ENCODE assay signal across 13 mouse cellular contexts in the genomic region with DNA sequence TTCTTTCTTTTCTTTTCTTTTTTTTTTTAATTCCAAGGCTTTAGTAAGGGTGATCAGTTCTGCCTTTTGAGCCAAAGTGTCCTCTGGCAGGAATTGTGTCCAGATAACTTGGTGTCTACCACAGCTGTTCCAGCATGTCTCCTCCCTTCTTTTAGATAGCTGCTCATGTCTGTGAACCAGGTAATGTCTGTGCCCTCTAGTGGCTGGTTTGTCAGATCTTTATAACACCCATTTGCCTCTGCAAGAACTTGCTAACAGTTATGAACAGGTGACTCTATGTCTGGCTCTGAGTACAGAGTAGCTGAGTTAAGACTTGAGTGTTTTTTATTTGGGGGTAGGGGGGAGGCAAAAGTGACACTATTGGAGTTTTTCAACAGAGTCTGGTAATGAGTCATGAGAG.
DNase-seq lines count a peak whose midpoint lies in the region; ATAC-seq and TF ChIP-seq lines count a peak whose summit lies in the region.
"Had no signal": no experiment of that assay in that cellular context is flagged by ENCODE, and none has a peak within 500 bp of the region (broad histone marks: within the 10 kb centered on the region; RNA-seq: fewer than 3 reads in every experiment).

No protein-coding gene starts in this region.

- TF ChIP-seq CTCF in kidney, postnatal 0 days (IDR thresholded peaks at IDR 0.05; ENCODE audit: low read depth) = peak; percentile 50
- TF ChIP-seq CTCF in midbrain, postnatal 0 days (IDR thresholded peaks at IDR 0.05) = peak; percentile 48

- DNase-seq in embryonic facial prominence, embryonic 11.5 days (ENCODE audit: low spot score) = peak; percentile 18
- no peak for DNase-seq in embryonic facial prominence, embryonic 10.5 days (ENCODE audit: low spot score)
- DNase-seq in kidney, postnatal 0 days (ENCODE audit: low spot score) = peak; percentile 9
- DNase-seq in kidney, postnatal 25 days = no peak
- no peak for DNase-seq in midbrain, postnatal 0 days (ENCODE audit: low spot score)
- DNase-seq in telencephalon, adult 2 months (ENCODE audit: low read depth, low spot score) = peak; percentile 2
- DNase-seq in thymus, postnatal 10 days (ENCODE audit: low spot score in 2 of 2) = no peak
- DNase-seq: cerebellum, adult 9-11 months; gastrocnemius, postnatal 10 days had no signal

- no peak for ATAC-seq in embryonic facial prominence, embryonic 11.5 days (replicated peaks; ENCODE audit: insufficient number of reproducible peaks, low FRiP score, low TSS enrichment, low read depth)
- no peak for ATAC-seq in kidney, postnatal 0 days (replicated peaks; ENCODE audit: low FRiP score, low read depth)
- ATAC-seq in midbrain, postnatal 0 days (ENCODE audit: low FRiP score) = no peak
- no peak for ATAC-seq in midbrain, embryonic 13.5 days
- ATAC-seq: intestine, embryonic 15.5 days had no signal

- H3K9ac ChIP-seq in embryonic facial prominence, embryonic 11.5 days (replicated peaks; ENCODE audit: low read length) = no peak overlapping the region
- H3K9ac ChIP-seq in kidney, postnatal 0 days (ENCODE audit: low read depth, low read length) = no peak overlapping the region
- no peak overlapping the region for H3K9ac ChIP-seq in midbrain, postnatal 0 days (replicated peaks; ENCODE audit: low read length, poor library complexity, severe bottlenecking)
- H3K9ac ChIP-seq in midbrain, embryonic 13.5 days (replicated peaks) = no peak overlapping the region
- H3K9ac ChIP-seq: embryonic facial prominence, embryonic 15.5 days; forebrain, embryonic 12.5 days; intestine, embryonic 15.5 days had no signal

- no peaks in the 10 kb centered on the region for H3K9me3 ChIP-seq in embryonic facial prominence, embryonic 11.5 days (replicated peaks; ENCODE audit: control insufficient read depth, low read length)
- H3K9me3 ChIP-seq in embryonic facial prominence, embryonic 10.5 days = no peaks in the 10 kb centered on the region
- no peaks in the 10 kb centered on the region for H3K9me3 ChIP-seq in kidney, postnatal 0 days (replicated peaks; ENCODE audit: low read length)
- H3K9me3 ChIP-seq in midbrain, postnatal 0 days (ENCODE audit: low read length) = no peaks in the 10 kb centered on the region
- H3K9me3 ChIP-seq in midbrain, embryonic 13.5 days = no peaks in the 10 kb centered on the region
- H3K9me3 ChIP-seq: embryonic facial prominence, embryonic 15.5 days; forebrain, embryonic 12.5 days; intestine, embryonic 15.5 days had no signal

- H3K4me1 ChIP-seq in embryonic facial prominence, embryonic 11.5 days (ENCODE audit: control insufficient read depth, insufficient read depth, low read length) = no peaks in the 10 kb centered on the region
- no peaks in the 10 kb centered on the region for H3K4me1 ChIP-seq in embryonic facial prominence, embryonic 10.5 days
- no peaks in the 10 kb centered on the region for H3K4me1 ChIP-seq in kidney, postnatal 0 days (replicated peaks; ENCODE audit: insufficient read depth, low read length)
- H3K4me1 ChIP-seq in midbrain, postnatal 0 days (ENCODE audit: insufficient read depth, low read length) = no peaks in the 10 kb centered on the region
- no peaks in the 10 kb centered on the region for H3K4me1 ChIP-seq in midbrain, embryonic 13.5 days (replicated peaks)
- H3K4me1 ChIP-seq: embryonic facial prominence, embryonic 15.5 days; forebrain, embryonic 12.5 days; intestine, embryonic 15.5 days had no signal

- H3K4me3 ChIP-seq in embryonic facial prominence, embryonic 11.5 days (ENCODE audit: low read depth, low read length) = no peak overlapping the region
- no peak overlapping the region for H3K4me3 ChIP-seq in embryonic facial prominence, embryonic 10.5 days
- no peak overlapping the region for H3K4me3 ChIP-seq in kidney, postnatal 0 days (replicated peaks; ENCODE audit: low read depth, low read length)
- H3K4me3 ChIP-seq in midbrain, postnatal 0 days (ENCODE audit: low read depth, low read length) = no peak overlapping the region
- no peak overlapping the region for H3K4me3 ChIP-seq in midbrain, embryonic 13.5 days (replicated peaks)
- H3K4me3 ChIP-seq: embryonic facial prominence, embryonic 15.5 days; forebrain, embryonic 12.5 days; intestine, embryonic 15.5 days had no signal

- no peaks in the 10 kb centered on the region for H3K36me3 ChIP-seq in embryonic facial prominence, embryonic 11.5 days (replicated peaks; ENCODE audit: control insufficient read depth, insufficient read depth, low read depth, low read length)
- H3K36me3 ChIP-seq in embryonic facial prominence, embryonic 10.5 days (replicated peaks) = no peaks in the 10 kb centered on the region
- H3K36me3 ChIP-seq in kidney, postnatal 0 days (ENCODE audit: insufficient read depth, low read length) = no peaks in the 10 kb centered on the region
- H3K36me3 ChIP-seq in midbrain, postnatal 0 days (ENCODE audit: insufficient read depth, low read length) = no peaks in the 10 kb centered on the region
- no peaks in the 10 kb centered on the region for H3K36me3 ChIP-seq in midbrain, embryonic 13.5 days
- H3K36me3 ChIP-seq: embryonic facial prominence, embryonic 15.5 days; forebrain, embryonic 12.5 days; intestine, embryonic 15.5 days had no signal

- no peak overlapping the region for H3K27ac ChIP-seq in embryonic facial prominence, embryonic 11.5 days (replicated peaks; ENCODE audit: low read depth, low read length)
- no peak overlapping the region for H3K27ac ChIP-seq in embryonic facial prominence, embryonic 10.5 days (replicated peaks)
- no peak overlapping the region for H3K27ac ChIP-seq in kidney, postnatal 0 days
- no peak overlapping the region for H3K27ac ChIP-seq in midbrain, postnatal 0 days (ENCODE audit: low read depth, low read length)
- H3K27ac ChIP-seq in midbrain, embryonic 13.5 days = no peak overlapping the region
- H3K27ac ChIP-seq: embryonic facial prominence, embryonic 15.5 days; forebrain, embryonic 12.5 days; intestine, embryonic 15.5 days had no signal

- H3K4me2 ChIP-seq in embryonic facial prominence, embryonic 11.5 days (ENCODE audit: low read depth, low read length) = no peak overlapping the region
- H3K4me2 ChIP-seq in kidney, postnatal 0 days (ENCODE audit: low read length) = no peak overlapping the region
- H3K4me2 ChIP-seq in midbrain, postnatal 0 days (ENCODE audit: low read depth, low read length, poor library complexity, severe bottlenecking) = no peak overlapping the region
- H3K4me2 ChIP-seq in midbrain, embryonic 13.5 days (replicated peaks) = no peak overlapping the region
- H3K4me2 ChIP-seq: embryonic facial prominence, embryonic 15.5 days; forebrain, embryonic 12.5 days; intestine, embryonic 15.5 days had no signal

- H3K27me3 ChIP-seq in embryonic facial prominence, embryonic 11.5 days (ENCODE audit: control insufficient read depth, insufficient read depth, low read length) = no peaks in the 10 kb centered on the region
- no peaks in the 10 kb centered on the region for H3K27me3 ChIP-seq in embryonic facial prominence, embryonic 10.5 days (replicated peaks; ENCODE audit: low read depth, poor library complexity, severe bottlenecking)
- no peaks in the 10 kb centered on the region for H3K27me3 ChIP-seq in kidney, postnatal 0 days (ENCODE audit: insufficient read depth, low read length)
- no peaks in the 10 kb centered on the region for H3K27me3 ChIP-seq in midbrain, postnatal 0 days (ENCODE audit: insufficient read depth, low read length)
- H3K27me3 ChIP-seq in midbrain, embryonic 13.5 days = no peaks in the 10 kb centered on the region
- H3K27me3 ChIP-seq: embryonic facial prominence, embryonic 15.5 days; forebrain, embryonic 12.5 days; intestine, embryonic 15.5 days had no signal

Comparison
In these comparisons a context has a peak if more than half of its experiments do, and no peak if none do; other contexts are left out.
1. DNase-seq: peak in embryonic facial prominence, embryonic 11.5 days (single experiment), kidney, postnatal 0 days (single experiment) and telencephalon, adult 2 months (single experiment); none in embryonic facial prominence, embryonic 10.5 days (single experiment), kidney, postnatal 25 days (0 of 2), midbrain, postnatal 0 days (single experiment) and thymus, postnatal 10 days (0 of 2).